Mouse (Mus musculus) hindbrain, embryonic 11.5 days (tissue): Measurements from ENCODE around the gene Kat2a. TPM values are rescaled to one million over a fixed set of nuclear protein-coding genes. Genes with fewer than 3 reads are reported as not detected.

ENCODE experiments used
- ATAC-seq: fragments of 200-750 bp; cut with Nextera tagmentation; 2 replicates; pipeline ENCODE4 v1.8.0; 2017; ENCODE audit warnings: mild to moderate bottlenecking, moderate TSS enrichment, moderate library complexity; ENCODE audit not compliant: low FRiP score
- DNase-seq: peaks from one replicate; pipeline ENCODE4 v3.0.0-alpha.2; 2015; ENCODE audit warnings: low spot score
- H3K27ac ChIP-seq: fragments of 300-500 bp; sonication (generic); 2 replicates; pipeline ENCODE4 v1.5.1; 2014; ENCODE audit warnings: mild to moderate bottlenecking, low read depth, low read length
- H3K27me3 ChIP-seq: fragments of 300-500 bp; sonication (generic); 2 replicates; pipeline ENCODE4 v1.6.1; 2014; ENCODE audit warnings: mild to moderate bottlenecking, low read length, moderate library complexity, mixed read lengths; ENCODE audit not compliant: control insufficient read depth, insufficient read depth
- H3K36me3 ChIP-seq: fragments of 300-500 bp; sonication (generic); 2 replicates; pipeline ENCODE4 v1.6.1; 2014; ENCODE audit warnings: mild to moderate bottlenecking, low read length, moderate library complexity, mixed read lengths; ENCODE audit not compliant: control insufficient read depth, insufficient read depth
- H3K4me1 ChIP-seq: fragments of 300-500 bp; sonication (generic); replicated peaks from 2 replicates; pipeline ENCODE4 v1.6.1; 2014; ENCODE audit warnings: low read length, mixed read lengths; ENCODE audit not compliant: control insufficient read depth, insufficient read depth
- H3K4me2 ChIP-seq: fragments of 300-500 bp; sonication (generic); replicated peaks from 2 replicates; pipeline ENCODE4 v1.6.1; 2014; ENCODE audit warnings: mild to moderate bottlenecking, low read depth, low read length
- H3K4me3 ChIP-seq: fragments of 300-500 bp; sonication (generic); 2 replicates; pipeline ENCODE4 v1.5.1; 2014; ENCODE audit warnings: low read depth, low read length
- H3K9ac ChIP-seq: fragments of 300-500 bp; sonication (generic); 2 replicates; pipeline ENCODE4 v1.6.1; 2014; ENCODE audit warnings: low read depth, low read length
- H3K9me3 ChIP-seq: fragments of 300-500 bp; sonication (generic); 2 replicates; pipeline ENCODE4 v1.6.1; 2016; ENCODE audit warnings: low read length; ENCODE audit not compliant: control insufficient read depth
- WGBS: fragments of 180-500 bp; shearing (Covaris S2); extraction: QIAGEN DNeasy Blood & Tissue Kit; methylation state at CpG from one replicate; pipeline ENCODE4 v1.1.7; 2014; 5-methylcytosine and 5-hydroxymethylcytosine counted together
- polyA plus RNA-seq: library from polyadenylated mRNA; unstranded; fragments of >200 nt; fragmentation: Nextera tagmentation; extraction: Ambion mirVana; gene quantifications from 2 replicates; pipeline ENCODE4 v1.2.1, GENCODE M21; 2014

Gene Kat2a
- polyA plus RNA-seq, 1 experiment from 2014 or later, result 47.2 TPM

DNA sequence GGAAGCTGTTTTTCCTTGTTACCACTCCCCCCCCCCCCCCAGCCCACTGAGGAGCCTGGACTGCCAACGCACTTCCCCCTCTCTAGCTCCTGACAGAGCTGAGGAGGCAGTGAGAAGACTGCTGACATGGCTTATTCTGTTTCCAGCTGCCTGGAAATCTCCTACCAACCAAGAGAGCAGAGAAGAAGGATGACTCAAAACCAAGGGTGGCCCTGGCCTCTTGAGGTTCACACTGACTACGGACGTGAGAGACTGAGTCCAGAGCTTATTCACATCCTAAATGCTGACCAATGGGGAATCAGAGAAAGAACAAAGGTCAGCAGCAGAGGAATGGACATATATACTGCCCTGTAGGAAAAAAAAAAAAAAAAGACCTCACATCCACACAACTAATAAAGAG, 7.0 kb upstream of the Kat2a start:
- Histone ChIP-seq H3K36me3 (no peaks in the 10 kb centered on the region), H3K27me3 (no peaks in the 10 kb centered on the region), H3K9ac (no peak overlapping the region), H3K4me2 (no peak overlapping the region), H3K9me3 (no peaks in the 10 kb centered on the region), H3K4me1 (peaks cover under 1% of the 10 kb centered on the region; the same call in 1 of the 2 replicates), H3K4me3 (no peak overlapping the region), H3K27ac (no peak overlapping the region)
- WGBS, result 78% methylated on average over 3 of the region's 3 CpGs
- ATAC-seq (no peak), DNase-seq (no peak)

DNA sequence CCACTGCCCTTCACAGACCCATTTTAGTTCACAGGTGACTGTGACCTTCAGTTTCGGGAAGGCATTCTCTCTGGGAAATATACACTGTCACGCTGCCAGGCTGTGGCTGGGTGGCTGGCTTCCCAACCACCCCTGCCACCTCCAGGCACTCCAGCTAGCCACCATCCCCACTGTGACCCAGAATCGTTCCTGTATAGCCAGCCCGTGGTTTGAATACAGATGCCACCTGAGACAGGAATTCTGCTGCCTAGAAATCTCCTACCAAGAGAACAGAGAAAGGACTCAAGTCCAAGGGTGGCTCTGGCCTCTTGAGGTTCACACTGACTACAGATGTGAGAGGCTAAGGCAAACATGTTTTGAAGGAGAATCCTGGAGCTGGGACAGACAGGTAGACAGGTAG, 6.6 kb upstream of the Kat2a start:
- H3K4me2 ChIP-seq, result no peak overlapping the region
- H3K27me3 ChIP-seq, result no peaks in the 10 kb centered on the region
- ATAC-seq (no peak), DNase-seq (no peak)
- 85% methylated on average over 4 of the region's 4 CpGs for WGBS
- H3K9ac ChIP-seq, result no peak overlapping the region
- H3K9me3 ChIP-seq, result no peaks in the 10 kb centered on the region
- peaks cover 5% of the 10 kb centered on the region for H3K4me1 ChIP-seq
- no peaks in the 10 kb centered on the region for H3K36me3 ChIP-seq
- H3K4me3 ChIP-seq, result no peak overlapping the region
- no peak overlapping the region for H3K27ac ChIP-seq

DNA sequence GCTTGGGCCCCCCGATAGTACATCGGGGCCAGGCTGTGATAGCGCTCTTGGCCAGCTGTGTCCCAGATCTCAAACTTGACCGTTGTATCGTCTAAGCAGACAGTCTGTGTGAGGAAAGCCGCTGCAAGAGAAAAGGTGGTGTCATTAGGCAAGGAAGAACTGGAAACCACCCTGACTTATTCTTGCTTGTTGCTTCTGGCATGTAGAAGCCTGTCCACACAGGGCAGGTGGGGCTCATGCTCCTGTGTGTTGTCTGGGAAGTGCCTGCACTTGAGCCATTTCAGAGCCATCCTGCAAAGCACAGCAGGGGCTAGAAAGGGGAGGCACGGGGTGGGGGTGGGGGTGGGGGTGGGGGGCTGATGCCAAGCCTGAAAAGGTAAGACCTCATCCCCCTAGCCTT, 6.2 kb upstream of the Kat2a start:
- WGBS, result 90% methylated on average over 7 of the region's 7 CpGs
- H3K4me2 ChIP-seq, result no peak overlapping the region
- no peaks in the 10 kb centered on the region for H3K9me3 ChIP-seq
- DNase-seq (no peak), ATAC-seq (no peak)
- H3K4me1 ChIP-seq, result peaks cover 9% of the 10 kb centered on the region
- H3K27me3 ChIP-seq, result no peaks in the 10 kb centered on the region
- H3K9ac ChIP-seq, result no peak overlapping the region
- no peaks in the 10 kb centered on the region for H3K36me3 ChIP-seq
- no peak overlapping the region for H3K27ac ChIP-seq
- H3K4me3 ChIP-seq, result no peak overlapping the region

DNA sequence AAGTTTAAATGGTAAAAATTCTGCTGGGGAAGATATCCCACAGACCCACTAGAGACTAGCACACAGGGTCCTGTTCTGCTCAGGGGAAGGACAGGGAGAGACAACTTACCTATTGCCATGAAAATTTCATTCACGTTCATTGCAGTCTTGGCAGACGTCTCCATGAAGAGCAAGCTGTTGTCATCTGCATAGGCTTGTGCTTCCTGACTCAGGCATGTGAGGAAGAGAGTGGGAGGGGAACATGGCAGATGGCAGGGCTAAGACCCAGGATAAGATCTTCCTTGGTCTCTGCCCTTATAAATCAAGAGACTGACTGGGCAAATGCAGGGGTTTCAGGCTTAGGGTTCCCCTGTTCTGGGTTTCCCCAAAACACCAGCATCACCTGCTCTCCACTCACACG, 4.4 kb upstream of the Kat2a start:
- Histone ChIP-seq H3K4me3 (no peak overlapping the region), H3K27ac (no peak overlapping the region), H3K4me2 (no peak overlapping the region), H3K36me3 (no peaks in the 10 kb centered on the region), H3K4me1 (peaks cover 9% of the 10 kb centered on the region), H3K9me3 (no peaks in the 10 kb centered on the region), H3K9ac (no peak overlapping the region), H3K27me3 (no peaks in the 10 kb centered on the region)
- DNase-seq (no peak), ATAC-seq (no peak)
- 89% methylated on average over 3 of the region's 3 CpGs for WGBS

DNA sequence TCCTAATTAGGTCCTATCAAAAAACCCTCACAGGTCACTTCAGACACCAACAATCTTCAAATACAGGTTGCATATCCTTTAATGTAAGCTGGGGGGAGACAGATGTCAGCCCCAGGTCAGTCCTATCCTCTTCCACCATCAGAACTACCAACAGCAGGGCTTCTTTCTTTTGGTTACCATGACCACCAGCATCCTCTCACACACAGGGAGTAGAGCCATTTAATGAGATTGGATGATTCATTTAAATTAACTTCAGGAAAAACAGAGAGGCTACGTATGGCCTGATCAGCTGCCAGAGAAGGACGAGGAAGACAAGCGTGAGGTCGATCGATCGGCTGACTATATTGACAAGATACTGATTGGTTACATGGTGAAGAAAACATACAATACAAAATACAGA, 2.7 kb upstream of the Kat2a start:
- H3K27ac ChIP-seq, result 0 out of 2 replicates have a peak overlapping the region, but pooled peaks have one; percentile 10
- H3K4me2 ChIP-seq, result no peak overlapping the region
- peaks cover 2% of the 10 kb centered on the region; the same call in 1 of the 2 replicates for H3K36me3 ChIP-seq
- H3K9me3 ChIP-seq, result no peaks in the 10 kb centered on the region
- no peak overlapping the region for H3K4me3 ChIP-seq
- no peak overlapping the region for H3K9ac ChIP-seq
- ATAC-seq (no peak), DNase-seq (no peak)
- H3K4me1 ChIP-seq, result peaks cover 9% of the 10 kb centered on the region
- WGBS, result 78% methylated on average over 6 of the region's 6 CpGs
- no peaks in the 10 kb centered on the region for H3K27me3 ChIP-seq

DNA sequence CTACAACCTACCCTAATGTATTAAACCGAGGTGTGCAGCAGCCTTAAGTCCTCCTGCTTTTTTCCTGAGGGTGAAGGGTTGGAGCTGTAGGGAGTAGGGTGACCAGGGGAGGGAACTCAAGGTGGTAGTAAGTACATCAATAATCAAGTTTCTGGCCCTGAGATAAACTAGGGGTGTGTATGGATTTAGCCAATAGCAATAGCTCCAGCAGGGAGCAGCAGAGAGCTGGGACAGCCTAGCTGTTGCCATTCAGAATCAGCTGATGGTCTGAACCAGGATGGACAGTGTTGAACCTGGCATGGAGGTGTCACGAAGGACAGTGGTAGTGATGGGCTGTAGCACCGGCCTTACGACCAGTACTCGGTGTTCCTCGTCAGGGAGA, 2.3 kb upstream of the Kat2a start:
- H3K4me2 ChIP-seq, result peak overlapping the region; percentile 35; the same call in 1 of the 2 replicates
- H3K4me1 ChIP-seq, result peaks cover 9% of the 10 kb centered on the region
- no peaks in the 10 kb centered on the region for H3K9me3 ChIP-seq
- H3K27me3 ChIP-seq, result no peaks in the 10 kb centered on the region
- 42% methylated on average over 6 of the region's 6 CpGs for WGBS
- H3K36me3 ChIP-seq, result peaks cover 2% of the 10 kb centered on the region; the same call in 1 of the 2 replicates
- H3K9ac ChIP-seq, result no peak overlapping the region
- DNase-seq (peak; percentile 84), ATAC-seq (peak; percentile 33)
- no peak overlapping the region for H3K4me3 ChIP-seq
- 0 out of 2 replicates have a peak overlapping the region, but pooled peaks have one; percentile 10 for H3K27ac ChIP-seq

DNA sequence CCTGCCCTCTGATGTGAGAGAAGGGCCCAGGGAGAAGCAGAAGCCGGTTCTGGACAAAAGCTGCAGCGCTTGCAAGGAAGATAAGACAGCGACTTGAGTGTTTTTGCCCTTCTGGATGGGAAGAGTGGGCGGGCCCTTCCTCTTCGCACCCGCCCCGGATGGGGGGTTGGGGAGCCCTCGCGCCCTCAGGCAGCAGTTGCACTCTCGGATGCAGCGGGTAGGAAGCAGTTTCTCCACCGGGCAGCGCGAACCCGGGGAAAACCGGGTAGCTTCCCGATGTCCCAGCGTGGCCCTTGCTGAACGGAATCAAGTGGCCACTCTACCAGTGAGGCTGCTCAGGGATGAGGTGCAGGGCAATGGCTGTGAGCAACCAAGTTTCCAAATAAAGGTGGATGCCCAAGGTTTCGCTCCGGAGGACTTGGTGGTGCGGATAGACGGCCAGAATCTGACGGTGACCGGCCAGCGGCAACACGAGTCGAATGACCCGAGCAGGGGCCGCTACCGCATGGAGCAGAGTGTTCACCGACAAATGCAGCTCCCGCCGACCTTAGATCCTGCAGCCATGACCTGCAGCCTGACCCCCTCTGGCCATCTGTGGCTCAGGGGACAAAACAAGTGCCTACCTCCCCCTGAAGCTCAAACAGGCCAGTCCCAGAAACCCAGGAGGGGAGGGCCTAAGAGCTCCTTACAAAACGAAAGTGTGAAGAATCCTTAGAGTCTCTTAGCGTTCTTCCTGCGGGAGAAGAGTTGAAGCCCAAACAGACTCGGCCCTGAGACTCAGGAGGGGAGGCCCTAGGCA, 1.7 kb upstream of the Kat2a start, which contains the start of gene Hspb9:
Gene Hspb9 (plus strand): TSS at position 116 of the 799 bp plus-strand sequence.
- peak within 1 kb of the TSS; percentile 21; the same call in 1 of the 2 replicates for H3K4me3 ChIP-seq
- ATAC-seq (no peak), DNase-seq (peak; percentile 64)
- H3K4me2 ChIP-seq, result peak within 1 kb of the TSS; percentile 35
- H3K36me3 ChIP-seq, result peaks cover 7% of the 10 kb centered on the region; the same call in 1 of the 2 replicates
- no peaks in the 10 kb centered on the region for H3K27me3 ChIP-seq
- H3K4me1 ChIP-seq, result peaks cover 9% of the 10 kb centered on the region
- no peaks in the 10 kb centered on the region for H3K9me3 ChIP-seq
- 3% methylated on average over 38 of the region's 38 CpGs for WGBS
- H3K9ac ChIP-seq, result peak within 1 kb of the TSS; percentile 27
- 0 out of 2 replicates have a peak within 1 kb of the TSS, but pooled peaks have one; percentile 30 for H3K27ac ChIP-seq

DNA sequence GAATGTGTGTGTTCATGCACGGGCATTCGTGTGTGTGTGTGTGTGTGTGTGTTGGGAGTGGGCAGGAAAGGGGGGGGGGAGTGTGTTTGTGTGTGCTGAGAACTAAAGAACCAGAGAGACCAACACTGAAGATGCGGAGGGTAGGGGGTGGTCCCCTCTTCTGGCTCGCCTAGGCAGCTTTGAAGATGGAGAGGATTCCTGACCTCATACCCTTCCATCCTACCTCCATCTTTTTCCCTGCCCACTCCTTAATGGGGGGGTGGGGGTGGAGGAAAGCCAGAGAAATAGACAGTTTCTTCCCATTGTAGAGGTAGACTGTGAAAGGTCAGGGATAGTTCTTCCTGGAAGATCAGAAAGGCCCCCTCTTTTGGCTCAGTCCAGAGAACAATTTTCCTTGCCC, 909 bp upstream of the Kat2a start:
- no peaks in the 10 kb centered on the region for H3K9me3 ChIP-seq
- 65% methylated on average over 4 of the region's 4 CpGs for WGBS
- no peaks in the 10 kb centered on the region for H3K27me3 ChIP-seq
- no peak overlapping the region for H3K4me2 ChIP-seq
- DNase-seq (peak; percentile 9), ATAC-seq (no peak)
- H3K4me3 ChIP-seq, result no peak overlapping the region
- peaks cover 9% of the 10 kb centered on the region for H3K4me1 ChIP-seq
- peaks cover 8% of the 10 kb centered on the region; the same call in 1 of the 2 replicates for H3K36me3 ChIP-seq
- no peak overlapping the region for H3K27ac ChIP-seq
- H3K9ac ChIP-seq, result peak overlapping the region; percentile 27; the same call in 1 of the 2 replicates

- no peak for ATAC-seq
- Histone ChIP-seq H3K36me3 (peaks cover 11% of the 10 kb centered on the region; the same call in 1 of the 2 replicates), H3K4me1 (peaks cover 9% of the 10 kb centered on the region), H3K27me3 (no peaks in the 10 kb centered on the region), H3K9me3 (no peaks in the 10 kb centered on the region), H3K4me3 (no peak overlapping the region), H3K4me2 (no peak overlapping the region), H3K27ac (no peak overlapping the region), H3K9ac (no peak overlapping the region)
- DNase-seq, result no peak
- 95% methylated on average over 4 of the region's 4 CpGs for WGBS
These were observed 1.3 kb downstream of the Kat2a start for GRCm38 (mm10) chr11:100710977-100711376.
